Mouse (Mus musculus) hindbrain, embryonic 16.5 days (tissue): ENCODE data around the gene Slc43a2. TPM values are rescaled to one million over a fixed set of nuclear protein-coding genes. Genes with fewer than 3 reads are reported as not detected.
A peak's percentile ranks its signal among the peaks of the same experiment; 100 is the strongest.

Experiments
- ATAC-seq: fragments of 200-750 bp; cut with Nextera tagmentation; 2 replicates; pipeline ENCODE4 v1.8.0; 2017; ENCODE audit warnings: moderate TSS enrichment, moderate library complexity
- H3K27ac ChIP-seq: fragments of 300-500 bp; sonication (generic); 2 replicates; pipeline ENCODE4 v1.5.1; 2014; ENCODE audit warnings: low read depth, mild to moderate bottlenecking, control low read depth, low read length, moderate library complexity
- H3K27me3 ChIP-seq: fragments of 300-500 bp; sonication (generic); replicated peaks from 2 replicates; pipeline ENCODE4 v1.6.1; 2014; ENCODE audit warnings: low read length; ENCODE audit not compliant: control insufficient read depth, insufficient read depth
- H3K36me3 ChIP-seq: fragments of 300-500 bp; sonication (generic); 2 replicates; pipeline ENCODE4 v1.6.1; 2014; ENCODE audit warnings: mild to moderate bottlenecking, low read length, moderate library complexity, mixed read lengths; ENCODE audit not compliant: control insufficient read depth, insufficient read depth
- H3K4me1 ChIP-seq: fragments of 300-500 bp; sonication (generic); 2 replicates; pipeline ENCODE4 v1.6.1; 2014; ENCODE audit warnings: low read depth, low read length; ENCODE audit not compliant: control insufficient read depth, insufficient read depth
- H3K4me2 ChIP-seq: fragments of 300-500 bp; sonication (generic); 2 replicates; pipeline ENCODE4 v1.6.1; 2014; ENCODE audit warnings: mild to moderate bottlenecking, low read length, control low read depth, moderate library complexity
- H3K4me3 ChIP-seq: fragments of 300-500 bp; sonication (generic); 2 replicates; pipeline ENCODE4 v1.5.1; 2014; ENCODE audit warnings: mild to moderate bottlenecking, low read length, control low read depth, moderate library complexity
- H3K9ac ChIP-seq: fragments of 300-500 bp; sonication (generic); 2 replicates; pipeline ENCODE4 v1.6.1; 2014; ENCODE audit warnings: low read depth, mild to moderate bottlenecking, control low read depth, low read length, moderate library complexity
- H3K9me3 ChIP-seq: fragments of 300-500 bp; sonication (generic); 2 replicates; pipeline ENCODE4 v1.6.1; 2014; ENCODE audit warnings: mild to moderate bottlenecking, low read length, moderate library complexity; ENCODE audit not compliant: control insufficient read depth
- WGBS: fragments of 180-500 bp; shearing (Covaris S2); extraction: QIAGEN DNeasy Blood & Tissue Kit; methylation state at CpG from one replicate; pipeline ENCODE4 v1.1.7; 2014; 5-methylcytosine and 5-hydroxymethylcytosine counted together
- polyA plus RNA-seq: library from polyadenylated mRNA; unstranded; fragments of >200 nt; fragmentation: Nextera tagmentation; extraction: Ambion mirVana; gene quantifications from 2 replicates; pipeline ENCODE4 v1.2.1, GENCODE M21; 2015

The Slc43a2 gene
- polyA plus RNA-seq, 1 experiment from 2014 or later: 16.9 TPM

DNA sequence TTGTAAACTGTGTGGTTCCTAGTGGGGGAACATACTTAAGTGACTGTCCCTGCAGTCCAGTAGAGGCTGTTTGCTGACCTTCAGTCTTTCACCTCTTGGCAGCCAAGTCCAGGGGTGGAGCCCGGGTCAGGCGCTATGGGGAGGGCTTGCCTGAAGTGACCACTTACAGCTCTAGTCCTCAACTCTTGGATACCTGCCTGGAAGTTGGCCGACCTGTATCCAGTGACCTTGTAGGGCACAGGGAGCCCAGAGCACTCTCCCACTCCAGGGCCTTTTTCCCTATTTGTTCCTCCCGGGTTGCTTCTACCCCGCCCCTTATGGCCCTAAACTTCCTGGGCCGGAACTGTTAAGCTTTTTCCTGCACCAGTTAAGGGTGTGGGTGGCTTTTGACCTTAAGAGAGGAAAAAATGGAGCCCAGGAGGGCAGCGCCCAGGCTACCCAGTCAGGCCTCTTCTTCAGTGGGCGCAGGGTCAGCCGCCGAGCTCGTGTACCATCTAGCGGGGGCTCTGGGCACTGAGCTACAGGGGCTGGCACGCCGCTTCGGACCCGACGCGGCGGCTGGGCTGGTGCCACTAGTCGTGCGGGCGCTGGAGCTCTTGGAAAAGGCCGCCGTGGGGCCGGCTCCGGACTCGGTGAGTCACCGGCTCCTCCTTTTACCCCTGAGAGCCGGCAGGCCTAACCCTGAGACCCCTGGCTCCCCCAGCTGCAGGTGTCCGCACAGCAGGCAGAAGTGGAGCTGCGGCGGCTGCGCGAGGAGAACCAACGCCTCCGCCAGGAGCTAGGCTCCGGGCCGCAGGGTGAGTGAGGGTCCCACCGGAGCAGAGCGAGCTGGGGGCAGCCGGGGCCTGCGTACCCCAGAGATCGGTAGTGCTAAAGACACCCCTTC lies 21.5 kb upstream of the Slc43a2 start, which contains the start of gene Rilp:
TSS of gene Rilp (plus strand) at position 354 of the 886 bp plus-strand sequence.
- Histone ChIP-seq H3K27ac (peak within 1 kb of the TSS; percentile 70), H3K36me3 (peaks cover 29% of the 10 kb centered on the region), H3K4me3 (peak within 1 kb of the TSS; percentile 50), H3K9me3 (no peaks in the 10 kb centered on the region), H3K4me2 (peak within 1 kb of the TSS; percentile 83), H3K27me3 (no peaks in the 10 kb centered on the region), H3K9ac (peak within 1 kb of the TSS; percentile 73), H3K4me1 (peaks cover 9% of the 10 kb centered on the region)
- ATAC-seq: peak; percentile 81
- 2% methylated on average over 43 of the region's 43 CpGs for WGBS

DNA sequence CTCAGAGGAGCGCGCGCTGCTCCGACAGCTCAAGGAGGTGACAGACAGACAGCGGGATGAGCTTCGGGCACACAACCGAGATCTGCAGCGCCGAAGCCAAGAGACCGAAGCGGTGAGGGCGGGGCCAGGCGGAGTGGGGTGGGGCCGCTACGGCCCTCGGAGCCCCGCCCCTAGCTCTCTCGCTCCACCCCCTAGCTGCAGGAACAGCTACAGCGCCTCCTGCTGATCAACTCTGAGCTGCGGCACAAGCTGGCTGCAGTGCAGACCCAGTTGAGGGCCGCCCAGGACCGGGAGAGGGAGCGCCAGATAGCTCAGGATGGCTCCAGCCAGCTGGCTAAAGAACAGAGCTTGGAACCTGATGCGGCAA lies 20.9 kb upstream of the Slc43a2 start:
- ATAC-seq: peak; percentile 90
- H3K9me3 ChIP-seq: no peaks in the 10 kb centered on the region
- peak overlapping the region; percentile 83 for H3K4me2 ChIP-seq
- peaks cover 25% of the 10 kb centered on the region for H3K36me3 ChIP-seq
- peak overlapping the region; percentile 50 for H3K4me3 ChIP-seq
- H3K27me3 ChIP-seq: no peaks in the 10 kb centered on the region
- H3K9ac ChIP-seq: peak overlapping the region; percentile 73
- 2% methylated on average over 16 of the region's 24 CpGs for WGBS
- H3K4me1 ChIP-seq: peaks cover 9% of the 10 kb centered on the region
- H3K27ac ChIP-seq: peak overlapping the region; percentile 70

DNA sequence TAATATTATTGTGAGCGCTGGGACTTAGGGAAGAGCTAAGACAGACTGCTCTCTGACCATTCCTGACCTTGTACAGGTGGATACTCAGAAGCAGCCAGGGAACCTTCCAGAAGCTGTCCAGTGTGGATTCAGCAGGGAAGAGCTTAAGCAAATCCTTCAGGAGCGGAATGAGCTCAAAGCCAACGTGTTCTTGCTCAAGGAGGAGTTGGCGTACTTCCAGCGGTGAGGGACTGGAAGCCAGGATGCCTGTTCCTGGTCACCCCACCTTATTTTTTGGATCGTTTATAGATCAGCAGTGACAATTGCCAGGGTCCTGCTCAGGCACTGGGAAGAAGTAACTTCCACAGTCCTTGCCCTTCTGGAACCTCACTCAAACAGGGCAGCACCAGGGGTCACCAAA lies 20.3 kb upstream of the Slc43a2 start:
- 81% methylated on average over 6 of the region's 6 CpGs for WGBS
- no peak overlapping the region for H3K27ac ChIP-seq
- H3K4me1 ChIP-seq: peaks cover 9% of the 10 kb centered on the region
- H3K36me3 ChIP-seq: peaks cover 19% of the 10 kb centered on the region
- H3K27me3 ChIP-seq: no peaks in the 10 kb centered on the region
- ATAC-seq: no peak
- H3K4me2 ChIP-seq: no peak overlapping the region
- no peaks in the 10 kb centered on the region for H3K9me3 ChIP-seq
- no peak overlapping the region for H3K4me3 ChIP-seq
- H3K9ac ChIP-seq: no peak overlapping the region

DNA sequence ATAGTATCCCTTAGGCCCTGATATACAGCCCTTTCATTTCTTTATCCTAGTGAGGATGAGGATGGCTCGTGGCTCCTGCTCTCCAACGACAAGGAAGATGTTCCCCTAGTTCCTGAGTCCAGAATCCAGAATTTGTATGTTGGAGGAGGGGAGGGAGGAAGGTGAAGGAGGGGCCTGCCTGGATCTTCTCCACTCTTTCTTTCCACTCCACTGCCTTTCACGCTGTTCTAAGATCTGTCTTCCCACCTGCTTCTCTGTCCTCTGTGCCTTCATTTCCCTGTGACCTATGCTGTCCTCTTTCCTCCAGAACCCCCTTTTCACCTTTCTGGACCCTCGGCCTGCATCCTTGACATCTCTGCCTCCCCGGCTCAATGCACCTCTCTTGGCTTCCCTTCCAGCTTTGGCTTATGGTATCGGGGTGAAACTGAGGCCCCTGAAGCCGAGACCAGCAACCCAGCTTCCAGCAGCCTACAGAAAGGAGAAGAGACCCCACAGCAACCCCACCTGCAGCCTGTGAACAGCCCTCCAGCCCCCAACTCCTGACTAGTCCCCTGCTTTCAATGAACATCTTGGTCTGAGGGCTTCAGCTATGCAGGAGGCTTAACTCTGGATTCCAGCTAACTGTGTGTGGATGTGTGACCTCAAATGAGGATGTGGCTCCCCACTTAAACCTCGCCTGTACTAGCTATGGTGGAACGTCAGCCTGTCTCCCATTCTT lies 19.0 kb upstream of the Slc43a2 start:
- no peak for ATAC-seq
- no peak overlapping the region for H3K9ac ChIP-seq
- no peaks in the 10 kb centered on the region for H3K9me3 ChIP-seq
- H3K4me3 ChIP-seq: no peak overlapping the region
- WGBS: 79% methylated on average over 9 of the region's 9 CpGs
- no peak overlapping the region for H3K27ac ChIP-seq
- peaks cover 9% of the 10 kb centered on the region for H3K4me1 ChIP-seq
- H3K36me3 ChIP-seq: peaks cover 15% of the 10 kb centered on the region
- no peak overlapping the region for H3K4me2 ChIP-seq
- no peaks in the 10 kb centered on the region for H3K27me3 ChIP-seq

DNA sequence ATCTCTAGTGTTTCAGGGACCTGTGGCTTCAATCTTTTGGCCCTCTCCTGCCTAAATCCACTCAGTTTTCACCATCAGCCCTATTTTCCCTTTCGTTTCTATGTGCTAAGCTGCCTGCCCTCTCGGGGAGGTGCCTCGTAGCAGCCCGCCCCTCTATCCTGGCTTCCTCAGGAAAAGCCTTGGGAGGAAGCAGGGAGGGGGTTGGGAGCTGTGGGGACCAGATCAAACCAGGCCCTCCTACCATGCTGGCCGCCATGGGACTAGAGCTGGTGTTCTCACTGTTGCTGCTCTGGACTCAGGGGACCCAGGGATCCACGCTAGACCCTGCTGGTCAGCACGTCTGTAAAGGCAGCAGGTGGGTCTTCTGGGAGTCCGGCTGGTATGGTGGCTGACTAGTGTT lies 18.2 kb upstream of the Slc43a2 start, which contains the start of gene Scarf1:
TSS of gene Scarf1 (plus strand) at position 205 of the 400 bp plus-strand sequence.
- 59% methylated on average over 8 of the region's 8 CpGs for WGBS
- Histone ChIP-seq H3K4me3 (no peak within 1 kb of the TSS; the same call in 1 of the 2 replicates), H3K4me1 (peaks cover 9% of the 10 kb centered on the region), H3K9ac (no peak within 1 kb of the TSS), H3K4me2 (peak within 1 kb of the TSS; percentile 5; the same call in 1 of the 2 replicates), H3K9me3 (no peaks in the 10 kb centered on the region), H3K27ac (no peak within 1 kb of the TSS), H3K27me3 (no peaks in the 10 kb centered on the region), H3K36me3 (peaks cover 9% of the 10 kb centered on the region)
- no peak for ATAC-seq

DNA sequence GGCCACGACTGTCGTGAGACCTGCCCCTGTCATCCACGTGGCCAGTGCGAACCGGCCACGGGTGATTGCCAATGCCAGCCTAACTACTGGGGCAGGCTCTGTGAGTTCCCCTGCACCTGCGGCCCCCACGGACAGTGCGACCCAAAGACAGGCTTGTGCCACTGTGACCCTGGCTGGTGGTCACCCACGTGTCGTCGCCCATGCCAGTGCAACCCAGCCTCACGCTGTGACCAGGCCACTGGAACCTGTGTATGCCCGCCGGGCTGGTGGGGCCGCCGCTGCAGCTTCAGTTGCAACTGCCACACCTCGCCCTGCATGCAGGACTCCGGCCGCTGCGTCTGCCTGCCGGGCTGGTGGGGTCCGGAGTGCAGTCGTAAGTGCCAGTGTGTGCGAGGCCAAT lies 16.3 kb upstream of the Slc43a2 start:
- peaks cover 1% of the 10 kb centered on the region for H3K4me1 ChIP-seq
- 91% methylated on average over 25 of the region's 25 CpGs for WGBS

DNA sequence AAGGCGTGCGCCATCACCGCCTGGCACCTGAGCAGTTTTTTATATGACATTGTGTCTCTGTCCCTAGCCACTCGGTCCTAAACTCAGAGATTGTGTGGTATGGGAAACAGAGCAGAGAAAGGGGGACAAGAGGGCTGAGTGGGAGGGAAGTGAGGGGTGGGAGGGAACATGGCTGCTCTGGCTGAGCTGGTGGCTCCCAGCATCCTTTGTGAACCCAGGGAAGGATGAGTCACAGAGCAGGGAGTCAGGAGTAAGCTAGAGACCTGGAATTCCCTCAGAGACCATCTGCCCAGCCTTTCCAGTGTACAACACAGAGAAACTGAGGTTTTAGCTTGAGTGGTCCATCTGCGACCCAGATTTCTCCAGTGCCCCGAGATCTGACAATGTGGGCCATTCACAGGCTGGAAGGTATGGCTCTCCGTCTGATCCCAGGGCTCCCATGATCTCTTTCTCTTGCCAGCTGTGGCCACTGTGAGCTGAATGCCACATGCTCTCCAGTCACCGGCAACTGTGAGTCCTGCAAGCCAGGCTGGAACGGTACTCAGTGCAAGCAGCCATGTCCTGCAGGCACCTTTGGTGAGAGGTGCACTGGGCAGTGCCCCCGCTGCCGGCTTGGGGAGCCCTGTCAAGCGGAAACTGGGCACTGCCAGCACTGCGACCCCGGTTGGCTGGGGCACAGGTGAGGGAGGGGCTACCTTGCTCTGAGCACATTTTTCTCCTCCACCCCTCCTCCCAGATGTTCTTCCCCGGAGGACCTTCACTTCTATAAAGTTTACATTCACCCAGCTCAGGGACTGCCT lies 11.5 kb upstream of the Slc43a2 start:
- H3K4me3 ChIP-seq: no peak overlapping the region
- no peak overlapping the region for H3K4me2 ChIP-seq
- H3K27ac ChIP-seq: no peak overlapping the region
- no peak overlapping the region for H3K9ac ChIP-seq
- no peaks in the 10 kb centered on the region for H3K4me1 ChIP-seq
- ATAC-seq: no peak
- no peaks in the 10 kb centered on the region for H3K9me3 ChIP-seq
- WGBS: 76% methylated on average over 15 of the region's 15 CpGs
- no peaks in the 10 kb centered on the region for H3K36me3 ChIP-seq
- H3K27me3 ChIP-seq: no peaks in the 10 kb centered on the region

More for the DNA sequence above, 16.3 kb upstream of the Slc43a2 start:
- no peaks in the 10 kb centered on the region for H3K27me3 ChIP-seq
- no peak overlapping the region for H3K9ac ChIP-seq
- no peak overlapping the region for H3K4me3 ChIP-seq
- H3K27ac ChIP-seq: no peak overlapping the region
- H3K9me3 ChIP-seq: no peaks in the 10 kb centered on the region
- no peak for ATAC-seq
- no peak overlapping the region for H3K4me2 ChIP-seq
- H3K36me3 ChIP-seq: no peaks in the 10 kb centered on the region

DNA sequence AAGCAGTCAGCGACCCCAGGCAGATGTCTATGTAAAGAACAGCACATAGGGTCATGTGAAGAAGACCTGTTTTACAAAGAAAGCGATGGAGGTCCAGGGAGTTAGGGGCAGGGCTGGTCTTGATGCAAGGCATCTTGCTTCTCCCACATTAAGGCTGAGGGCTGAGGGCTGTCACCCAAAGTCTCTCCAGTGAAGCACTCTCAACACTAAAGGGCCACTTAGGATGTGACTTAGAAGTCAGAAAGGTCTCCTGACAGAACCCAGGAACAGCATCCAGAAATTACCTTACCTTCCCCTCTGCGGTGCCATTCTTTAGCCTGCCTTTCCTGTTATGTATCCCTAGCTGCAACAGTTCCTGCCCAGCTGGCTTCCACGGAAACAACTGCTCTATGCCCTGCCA lies 9.9 kb upstream of the Slc43a2 start:
- no peaks in the 10 kb centered on the region for H3K36me3 ChIP-seq
- H3K27me3 ChIP-seq: 0 out of 2 replicates have a peak, but pooled peaks cover 2% of the 10 kb centered on the region
- H3K27ac ChIP-seq: no peak overlapping the region
- H3K9me3 ChIP-seq: no peaks in the 10 kb centered on the region
- H3K4me1 ChIP-seq: no peaks in the 10 kb centered on the region
- no peak overlapping the region for H3K9ac ChIP-seq
- 85% methylated on average over 4 of the region's 4 CpGs for WGBS
- no peak for ATAC-seq
- no peak overlapping the region for H3K4me2 ChIP-seq
- H3K4me3 ChIP-seq: no peak overlapping the region
